Mouse (Mus musculus) cerebellum, postnatal 10 days (tissue): Measurements from ENCODE around the gene Dscaml1.

ENCODE experiments used
- DNase-seq, 2 experiments: peaks; one replicate each; pipeline ENCODE4 v3.0.0; 2021; ENCODE audit warnings: mixed read lengths in 2 of 2

The Dscaml1 gene

GRCm38 (mm10) chr9:45787547-45787946, 361.1 kb downstream of the Dscaml1 start:
- peak; percentile 65 to 71 for DNase-seq

GRCm38 (mm10) chr9:45788405-45788804, 362.0 kb downstream of the Dscaml1 start:
- no peak for DNase-seq

- DNase-seq = peak; percentile 59 to 65
These were observed 365.2 kb downstream of the Dscaml1 start for GRCm38 (mm10) chr9:45791456-45792142.

- peak; percentile 65 to 79 for DNase-seq
These were observed 365.8 kb downstream of the Dscaml1 start for GRCm38 (mm10) chr9:45792235-45792634.

- DNase-seq = peak in 1 of 2 experiments; percentile 42
These were observed 367.3 kb downstream of the Dscaml1 start for GRCm38 (mm10) chr9:45793697-45794096.

GRCm38 (mm10) chr9:45795722-45796121, 369.3 kb downstream of the Dscaml1 start:
- no peak for DNase-seq

- DNase-seq = no peak
These were observed 370.8 kb downstream of the Dscaml1 start for GRCm38 (mm10) chr9:45797271-45797670.

GRCm38 (mm10) chr9:45798467-45799164, 372.2 kb downstream of the Dscaml1 start:
- DNase-seq = peak; percentile 69 to 73

- no peak for DNase-seq
These were observed 373.0 kb downstream of the Dscaml1 start for GRCm38 (mm10) chr9:45799402-45799801.
